Mouse (Mus musculus) hindbrain, postnatal 0 days (tissue): ENCODE results near the gene Sypl2. TPM values are rescaled to one million over a fixed set of nuclear protein-coding genes. Genes with fewer than 3 reads are reported as not detected.

Experiments
- ATAC-seq: fragments of 200-750 bp; cut with Nextera tagmentation; 2 replicates; pipeline ENCODE4 v1.8.0; 2017; ENCODE audit warnings: mild to moderate bottlenecking, moderate TSS enrichment, moderate library complexity
- DNase-seq: peaks from one replicate; pipeline ENCODE4 v3.0.0-alpha.2; 2015; ENCODE audit warnings: low spot score
- H3K27ac ChIP-seq: fragments of 300-500 bp; sonication (generic); 2 replicates; pipeline ENCODE4 v1.5.1; 2014; ENCODE audit warnings: mild to moderate bottlenecking
- H3K27me3 ChIP-seq: fragments of 300-500 bp; sonication (generic); 2 replicates; pipeline ENCODE4 v1.6.1; 2014; ENCODE audit warnings: low read length, mixed read lengths; ENCODE audit not compliant: insufficient read depth
- H3K36me3 ChIP-seq: fragments of 300-500 bp; sonication (generic); 2 replicates; pipeline ENCODE4 v1.6.1; 2014; ENCODE audit warnings: low read length, mixed read lengths; ENCODE audit not compliant: insufficient read depth
- H3K4me1 ChIP-seq: fragments of 300-500 bp; sonication (generic); 2 replicates; pipeline ENCODE4 v1.6.1; 2014; ENCODE audit warnings: antibody characterized with exemption, low read length, mixed read lengths; ENCODE audit not compliant: insufficient read depth
- H3K4me2 ChIP-seq: fragments of 300-500 bp; sonication (generic); 2 replicates; pipeline ENCODE4 v1.6.1; 2014; ENCODE audit warnings: low read depth, mild to moderate bottlenecking, low read length, moderate library complexity, mixed read lengths
- H3K4me3 ChIP-seq: fragments of 300-500 bp; sonication (generic); 2 replicates; pipeline ENCODE4 v1.5.1; 2014; ENCODE audit warnings: low read length
- H3K9ac ChIP-seq: fragments of 300-500 bp; sonication (generic); replicated peaks from 2 replicates; pipeline ENCODE4 v1.6.1; 2014; ENCODE audit warnings: mild to moderate bottlenecking, low read length, moderate library complexity, mixed read lengths
- H3K9me3 ChIP-seq: fragments of 300-500 bp; sonication (generic); 2 replicates; pipeline ENCODE4 v1.6.1; 2016; ENCODE audit warnings: low read length, mixed read lengths
- CTCF ChIP-seq: IDR thresholded peaks from 2 replicates; pipeline ENCODE4 v1.5.1; 2016; ENCODE audit warnings: antibody characterized with exemption, control low read depth, low read depth
- WGBS: fragments of 180-500 bp; shearing (Covaris S2); extraction: QIAGEN DNeasy Blood & Tissue Kit; methylation state at CpG from one replicate; pipeline ENCODE4 v1.1.7; 2014; 5-methylcytosine and 5-hydroxymethylcytosine counted together
- polyA plus RNA-seq: library from polyadenylated mRNA; unstranded; fragments of >200 nt; fragmentation: Nextera tagmentation; extraction: Ambion mirVana; gene quantifications from 2 replicates; pipeline ENCODE4 v1.2.1, GENCODE M21; 2015
- total RNA-seq: library from RNA; depleted of rRNA; stranded (reverse); fragments of >200 nt; gene quantifications from 2 replicates; pipeline ENCODE4 v1.2.3, GENCODE M21; 2014

Sypl2 gene
- total and polyA plus RNA-seq, 2 experiments from 2014 or later: 0.75 to 1.9 TPM

- Histone ChIP-seq H3K4me2 (no peak overlapping the region), H3K9me3 (no peaks in the 10 kb centered on the region), H3K27me3 (no peaks in the 10 kb centered on the region), H3K4me1 (peaks cover 8% of the 10 kb centered on the region; the same call in 1 of the 2 replicates), H3K9ac (no peak overlapping the region), H3K36me3 (no peaks in the 10 kb centered on the region), H3K4me3 (no peak overlapping the region), H3K27ac (no peak overlapping the region)
- ATAC-seq: no peak
- no peak for DNase-seq
- no peak for TF ChIP-seq CTCF
- 66% methylated on average over 5 of the region's 5 CpGs for WGBS
These were observed 36.6 kb downstream of the Sypl2 start for GRCm38 (mm10) chr3:108189897-108190296.

DNA sequence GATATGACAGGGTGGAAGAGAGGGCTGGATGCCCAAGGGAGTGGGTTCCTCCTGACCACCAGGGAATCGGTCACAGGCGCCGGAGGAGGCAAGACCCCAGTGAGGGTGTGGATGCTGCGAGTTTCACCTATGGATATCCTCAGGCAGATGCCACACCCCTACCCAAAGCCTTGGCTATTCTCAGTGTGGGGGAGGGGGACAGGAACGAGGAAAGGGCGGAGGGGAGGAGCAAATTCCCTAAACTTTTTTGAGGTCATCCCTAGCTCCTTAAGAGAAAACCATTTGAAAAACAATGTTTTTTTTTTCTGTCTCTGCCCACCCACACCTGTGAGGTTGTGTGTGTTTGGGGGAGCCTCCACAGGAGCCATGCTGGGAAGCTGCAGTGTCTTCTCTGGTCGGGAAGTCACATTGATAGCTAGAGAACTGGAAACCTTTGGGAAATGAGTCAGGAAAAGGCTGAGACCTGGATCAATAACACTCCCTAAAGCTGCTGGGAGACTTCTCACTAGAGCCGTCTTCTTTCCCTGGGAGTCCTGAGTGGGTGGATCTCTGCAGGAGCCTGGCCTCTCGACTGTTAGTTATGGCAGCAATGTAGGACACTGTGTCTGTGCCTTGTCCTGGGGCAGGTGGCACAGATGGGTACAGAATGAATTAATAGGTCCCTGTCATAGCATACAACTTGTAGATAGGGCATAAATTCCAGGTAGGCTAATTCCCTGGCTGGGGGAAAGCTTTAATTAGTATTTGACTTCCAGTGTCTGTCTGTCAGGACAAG lies 37.5 kb downstream of the Sypl2 start:
- no peak for TF ChIP-seq CTCF
- no peak overlapping the region for H3K4me2 ChIP-seq

DNA sequence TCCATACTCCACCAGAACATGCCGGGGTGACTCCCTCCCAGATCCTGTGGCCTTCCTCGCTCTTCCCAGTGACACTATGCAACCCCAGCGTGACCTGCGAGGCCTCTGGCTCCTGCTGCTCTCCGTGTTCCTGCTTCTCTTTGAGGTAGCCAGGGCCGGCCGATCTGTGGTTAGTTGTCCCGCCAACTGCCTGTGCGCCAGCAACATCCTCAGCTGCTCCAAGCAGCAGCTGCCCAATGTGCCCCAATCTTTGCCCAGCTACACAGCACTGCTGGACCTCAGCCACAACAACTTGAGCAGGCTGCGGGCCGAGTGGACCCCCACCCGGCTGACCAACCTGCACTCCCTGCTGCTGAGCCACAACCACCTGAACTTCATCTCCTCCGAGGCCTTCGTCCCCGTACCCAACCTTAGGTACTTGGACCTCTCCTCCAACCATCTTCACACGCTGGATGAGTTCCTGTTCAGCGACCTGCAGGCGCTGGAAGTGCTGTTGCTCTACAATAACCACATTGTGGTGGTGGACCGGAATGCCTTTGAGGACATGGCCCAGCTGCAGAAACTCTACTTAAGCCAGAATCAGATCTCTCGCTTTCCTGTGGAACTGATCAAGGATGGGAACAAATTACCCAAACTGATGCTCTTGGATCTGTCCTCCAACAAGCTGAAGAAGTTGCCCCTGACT lies 39.2 kb downstream of the Sypl2 start:
- DNase-seq: no peak

More for the DNA sequence above, 37.5 kb downstream of the Sypl2 start:
- Histone ChIP-seq H3K4me1 (peaks cover 8% of the 10 kb centered on the region; the same call in 1 of the 2 replicates), H3K9me3 (no peaks in the 10 kb centered on the region), H3K4me3 (no peak overlapping the region), H3K27ac (no peak overlapping the region), H3K36me3 (no peaks in the 10 kb centered on the region), H3K27me3 (no peaks in the 10 kb centered on the region), H3K9ac (no peak overlapping the region)
- 63% methylated on average over 9 of the region's 9 CpGs for WGBS
- ATAC-seq (no peak; the same call in 1 of the 2 replicates), DNase-seq (no peak)

GRCm38 (mm10) chr3:108186098-108187047 lies 40.1 kb downstream of the Sypl2 start, which contains the start of gene Amigo1:
Amigo1 (plus strand) TSS chr3:108186335.
- Histone ChIP-seq H3K27ac (peak within 1 kb of the TSS; percentile 51), H3K4me2 (peak within 1 kb of the TSS; percentile 87), H3K9me3 (no peaks in the 10 kb centered on the region), H3K4me3 (peak within 1 kb of the TSS; percentile 73), H3K36me3 (no peaks in the 10 kb centered on the region), H3K4me1 (peaks cover 8% of the 10 kb centered on the region; the same call in 1 of the 2 replicates), H3K9ac (peak within 1 kb of the TSS; percentile 75), H3K27me3 (no peaks in the 10 kb centered on the region)
- WGBS: under 1% methylated on average over 59 of the region's 100 CpGs
- peak; percentile 63 for ATAC-seq
- TF ChIP-seq CTCF: no peak
- peak; percentile 79 for DNase-seq

More for the DNA sequence above, 39.2 kb downstream of the Sypl2 start:
- peak overlapping the region; percentile 73 for H3K4me3 ChIP-seq
- peak overlapping the region; percentile 87 for H3K4me2 ChIP-seq
- H3K9me3 ChIP-seq: no peaks in the 10 kb centered on the region
- ATAC-seq: no peak; the same call in 1 of the 2 replicates
- TF ChIP-seq CTCF: no peak
- peaks cover 8% of the 10 kb centered on the region; the same call in 1 of the 2 replicates for H3K4me1 ChIP-seq
- H3K9ac ChIP-seq: peak overlapping the region; percentile 75; the same call in 1 of the 2 replicates
- no peaks in the 10 kb centered on the region for H3K36me3 ChIP-seq
- WGBS: 54% methylated on average over 20 of the region's 20 CpGs
- H3K27me3 ChIP-seq: no peaks in the 10 kb centered on the region
- H3K27ac ChIP-seq: no peak overlapping the region

- no peaks in the 10 kb centered on the region for H3K27me3 ChIP-seq
- H3K27ac ChIP-seq: no peak overlapping the region
- H3K4me2 ChIP-seq: peak overlapping the region; percentile 87
- no peaks in the 10 kb centered on the region for H3K9me3 ChIP-seq
- peak overlapping the region; percentile 73 for H3K4me3 ChIP-seq
- TF ChIP-seq CTCF: no peak
- DNase-seq: peak; percentile 48
- peak; percentile 41; the same call in 1 of the 2 replicates for ATAC-seq
- 4% methylated on average over 16 of the region's 16 CpGs for WGBS
- peak overlapping the region; percentile 75; the same call in 1 of the 2 replicates for H3K9ac ChIP-seq
- H3K4me1 ChIP-seq: peaks cover 8% of the 10 kb centered on the region; the same call in 1 of the 2 replicates
- H3K36me3 ChIP-seq: no peaks in the 10 kb centered on the region
These were observed 40.9 kb downstream of the Sypl2 start for GRCm38 (mm10) chr3:108185460-108186097.
